Mouse (Mus musculus) ES-Bruce4 (cell line): ENCODE measurements around the gene Fam207a. TPM values are rescaled to one million over a fixed set of nuclear protein-coding genes. Genes with fewer than 3 reads are reported as not detected.

Experiments used
- H3K27ac ChIP-seq: 2 replicates; pipeline ENCODE4 v1.5.1; 2012; ENCODE audit warnings: low read length, inconsistent platforms; ENCODE audit not compliant: insufficient read depth
- H3K27me3 ChIP-seq: 2 replicates; pipeline ENCODE4 v1.6.1; 2012; ENCODE audit warnings: mild to moderate bottlenecking, low read length, inconsistent platforms; ENCODE audit not compliant: control insufficient read depth, poor library complexity, insufficient read depth, severe bottlenecking
- H3K36me3 ChIP-seq: 2 replicates; pipeline ENCODE4 v1.6.1; 2012; ENCODE audit warnings: inconsistent platforms, mild to moderate bottlenecking, low read length, moderate library complexity; ENCODE audit not compliant: control insufficient read depth, poor library complexity, insufficient read depth, severe bottlenecking
- H3K4me1 ChIP-seq: one replicate; pipeline ENCODE4 v1.8.1; 2011; ENCODE audit warnings: low read length; ENCODE audit not compliant: control insufficient read depth, insufficient read depth
- H3K4me3 ChIP-seq: 2 replicates; pipeline ENCODE4 v1.5.1; 2011; ENCODE audit warnings: low read depth, mild to moderate bottlenecking, low read length
- H3K9ac ChIP-seq: 2 replicates; pipeline ENCODE4 v1.6.1; 2012; ENCODE audit warnings: low read depth, mild to moderate bottlenecking, inconsistent platforms; ENCODE audit not compliant: poor library complexity, severe bottlenecking
- H3K9me3 ChIP-seq: replicated peaks from 2 replicates; pipeline ENCODE4 v1.6.1; 2012; ENCODE audit warnings: mild to moderate bottlenecking, low read length, inconsistent platforms; ENCODE audit not compliant: control insufficient read depth, poor library complexity, insufficient read depth, severe bottlenecking
- CTCF ChIP-seq: IDR thresholded peaks from one replicate; pipeline ENCODE4 v1.8.1; 2011; ENCODE audit warnings: low read depth, low read length
- EP300 ChIP-seq: IDR thresholded peaks from 2 replicates; pipeline ENCODE4 v1.6.1; 2011; ENCODE audit warnings: low read depth, low read length; ENCODE audit not compliant: insufficient read depth
- POLR2A ChIP-seq: IDR thresholded peaks from one replicate; pipeline ENCODE4 v1.8.1; 2011; ENCODE audit warnings: low read length; ENCODE audit not compliant: insufficient read depth
- polyA plus RNA-seq: library from polyadenylated mRNA; stranded (reverse); fragments of >200 nt; gene quantifications from 2 replicates; pipeline ENCODE4 v1.2.4, GENCODE M21; 2011; ENCODE audit warnings: low read depth; ENCODE audit not compliant: missing spikeins, insufficient read depth, insufficient read length

Fam207a gene
- polyA plus RNA-seq, 1 experiment: 23.2 TPM

DNA sequence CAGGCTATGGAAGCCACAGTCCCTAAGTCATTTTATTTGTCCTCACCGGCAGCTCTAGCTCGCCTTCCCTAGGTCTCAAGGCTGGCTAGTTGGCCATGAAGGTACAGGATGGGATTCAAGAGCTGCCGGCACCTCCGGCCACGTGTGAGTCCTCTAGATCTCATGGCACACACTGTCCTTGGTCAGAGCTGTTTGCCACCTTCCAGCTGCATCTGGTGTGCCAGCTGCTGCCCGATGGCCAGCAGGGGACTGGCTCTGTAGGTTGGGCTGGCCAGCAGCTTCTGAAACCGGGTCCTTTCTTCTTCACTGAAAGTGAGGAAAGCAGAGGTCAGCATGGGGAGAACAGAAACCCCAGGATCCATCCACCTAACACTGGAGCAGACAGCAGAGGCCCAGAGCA is 27.4 kb downstream of the Fam207a start:
- no peak overlapping the region for H3K4me3 ChIP-seq
- no peak overlapping the region for H3K27ac ChIP-seq
- TF ChIP-seq CTCF (no peak), POLR2A (no peak), EP300 (no peak)
- H3K9me3 ChIP-seq: no peaks in the 10 kb centered on the region
- H3K36me3 ChIP-seq: peaks cover 8% of the 10 kb centered on the region
- H3K9ac ChIP-seq: no peak overlapping the region
- no peaks in the 10 kb centered on the region for H3K27me3 ChIP-seq
- no peaks in the 10 kb centered on the region for H3K4me1 ChIP-seq

DNA sequence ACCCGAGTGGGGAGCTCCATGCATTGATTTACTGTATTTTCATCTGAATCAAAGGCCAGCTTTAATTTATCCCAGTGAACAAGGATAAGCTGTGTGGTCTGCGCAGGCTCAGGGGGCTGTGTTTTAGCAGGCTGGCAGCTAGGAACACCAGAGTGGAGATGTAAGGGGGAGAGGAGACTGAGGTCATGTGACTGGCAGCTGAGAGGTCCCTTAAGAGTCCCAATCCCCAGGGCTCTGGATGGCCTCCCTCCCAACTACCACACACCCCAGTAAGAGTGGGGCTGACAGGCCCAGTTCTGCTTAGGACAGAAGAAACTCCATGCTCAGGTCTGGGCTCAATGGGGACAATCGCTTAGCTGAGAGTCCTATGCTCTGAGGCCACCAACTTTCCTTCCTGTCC is 29.8 kb downstream of the Fam207a start:
- Histone ChIP-seq H3K27ac (no peak overlapping the region), H3K9me3 (no peaks in the 10 kb centered on the region), H3K27me3 (no peaks in the 10 kb centered on the region), H3K36me3 (peaks cover 8% of the 10 kb centered on the region), H3K9ac (no peak overlapping the region), H3K4me3 (no peak overlapping the region), H3K4me1 (no peaks in the 10 kb centered on the region)
- no peak for TF ChIP-seq EP300
- TF ChIP-seq POLR2A: no peak
- TF ChIP-seq CTCF: no peak

DNA sequence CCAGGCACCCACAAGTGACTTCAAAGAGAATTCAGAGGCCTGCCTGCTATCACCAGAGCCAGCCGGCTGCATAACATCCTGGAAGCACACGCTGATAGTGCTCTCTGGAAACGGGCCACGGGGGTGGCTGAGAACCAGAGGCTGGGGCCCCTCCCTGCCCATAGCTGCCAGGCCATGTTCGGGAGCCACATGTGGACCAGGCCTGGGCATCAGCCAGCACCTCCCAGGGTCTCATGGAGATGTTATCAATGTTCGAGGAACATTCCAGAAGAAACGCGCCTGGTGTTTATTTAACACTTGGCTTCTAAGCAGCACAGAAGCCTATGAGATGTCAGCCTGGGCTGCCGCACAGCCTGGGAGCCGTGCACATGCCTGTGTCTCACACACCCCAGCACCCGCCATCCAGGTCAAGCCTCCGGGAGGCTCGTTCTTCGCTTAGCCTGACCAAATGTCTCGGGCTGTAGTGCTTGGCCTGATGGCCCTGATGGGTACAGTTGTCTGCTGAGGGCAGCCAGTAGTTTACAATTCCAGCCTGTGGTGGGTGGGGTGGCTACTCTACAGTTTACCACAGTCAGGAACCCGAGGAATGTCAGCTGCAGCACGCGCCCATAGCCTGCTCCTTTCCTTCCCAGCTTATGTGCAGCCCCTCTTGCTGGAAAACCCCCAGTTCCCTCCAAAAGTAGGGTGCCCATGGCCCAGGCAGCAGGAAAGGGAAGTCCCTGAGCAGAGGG is 31.2 kb downstream of the Fam207a start:
- Histone ChIP-seq H3K27ac (no peak overlapping the region), H3K4me1 (no peaks in the 10 kb centered on the region), H3K4me3 (no peak overlapping the region), H3K9ac (no peak overlapping the region), H3K27me3 (no peaks in the 10 kb centered on the region), H3K9me3 (no peaks in the 10 kb centered on the region), H3K36me3 (peaks cover 8% of the 10 kb centered on the region)
- no peak for TF ChIP-seq EP300
- no peak for TF ChIP-seq POLR2A
- TF ChIP-seq CTCF: no peak

DNA sequence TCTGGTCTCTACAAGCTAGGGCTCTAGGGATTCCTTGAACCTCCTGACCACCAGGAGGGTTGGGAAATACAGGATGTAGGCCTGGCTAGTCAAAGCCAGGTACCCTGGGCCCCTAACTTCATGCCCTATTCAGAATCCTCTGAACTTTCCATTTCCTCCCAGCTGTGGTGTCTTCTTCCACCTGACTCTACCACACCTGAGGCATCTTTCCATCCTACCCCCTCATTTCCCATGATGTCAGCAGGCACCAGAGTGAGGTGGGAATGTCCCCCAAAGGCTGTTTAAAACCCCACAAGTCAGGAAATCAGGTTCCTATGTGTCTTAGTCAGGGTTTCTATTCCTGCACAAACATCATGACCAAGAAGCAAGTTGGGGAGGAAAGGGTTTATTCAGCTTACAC is 33.8 kb downstream of the Fam207a start:
- H3K9me3 ChIP-seq: no peaks in the 10 kb centered on the region
- no peak overlapping the region for H3K4me3 ChIP-seq
- TF ChIP-seq EP300 (no peak), POLR2A (no peak)
- no peaks in the 10 kb centered on the region for H3K4me1 ChIP-seq
- H3K27ac ChIP-seq: no peak overlapping the region
- no peaks in the 10 kb centered on the region for H3K36me3 ChIP-seq
- no peaks in the 10 kb centered on the region for H3K27me3 ChIP-seq
- no peak overlapping the region for H3K9ac ChIP-seq

DNA sequence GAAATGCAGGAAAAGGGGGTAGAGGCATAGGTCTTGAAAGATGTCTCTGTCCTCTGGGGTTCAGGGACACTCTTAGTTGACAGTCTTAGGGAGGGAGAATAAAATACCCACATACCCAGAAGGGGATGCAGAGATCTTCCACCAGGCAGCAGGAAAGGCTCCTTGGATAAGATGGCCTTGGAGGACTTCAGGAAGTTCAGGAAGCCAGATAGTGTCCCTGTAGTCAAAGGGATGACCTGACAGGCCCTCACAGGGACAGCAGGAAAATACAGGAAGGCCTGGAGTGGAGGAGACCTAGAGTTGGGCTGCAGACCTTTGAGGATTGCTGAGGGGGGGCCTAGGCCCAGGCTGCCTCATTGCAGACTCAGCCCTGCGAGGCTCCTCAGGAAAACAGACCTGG is 35.6 kb downstream of the Fam207a start:
- H3K27ac ChIP-seq: no peak overlapping the region
- H3K4me3 ChIP-seq: no peak overlapping the region
- H3K9me3 ChIP-seq: no peaks in the 10 kb centered on the region
- H3K27me3 ChIP-seq: no peaks in the 10 kb centered on the region
- no peaks in the 10 kb centered on the region for H3K36me3 ChIP-seq
- H3K4me1 ChIP-seq: no peaks in the 10 kb centered on the region
- no peak overlapping the region for H3K9ac ChIP-seq
- TF ChIP-seq EP300 (no peak), CTCF (no peak), POLR2A (no peak)

DNA sequence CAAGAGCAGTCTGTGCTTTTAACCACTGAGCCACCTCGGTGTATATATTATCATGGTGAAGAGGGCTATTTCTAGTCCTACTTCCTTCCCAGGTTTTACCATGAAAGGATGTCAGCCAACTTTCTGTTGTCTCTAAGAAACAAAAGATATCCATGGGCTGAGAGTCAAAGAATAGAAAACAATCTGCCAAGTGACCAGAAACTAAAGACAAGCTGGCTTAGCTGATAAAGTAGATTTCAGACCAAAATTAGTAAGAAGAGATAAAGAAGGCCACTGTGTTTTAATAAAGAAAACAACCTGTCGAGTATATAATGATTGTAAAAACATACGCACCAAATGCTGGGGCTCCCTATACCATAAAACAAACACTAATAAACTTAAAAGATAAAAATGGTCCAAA is 38.7 kb downstream of the Fam207a start:
- Histone ChIP-seq H3K9me3 (no peaks in the 10 kb centered on the region), H3K36me3 (no peaks in the 10 kb centered on the region), H3K27ac (no peak overlapping the region), H3K27me3 (no peaks in the 10 kb centered on the region), H3K9ac (no peak overlapping the region), H3K4me3 (no peak overlapping the region), H3K4me1 (no peaks in the 10 kb centered on the region)
- TF ChIP-seq CTCF: no peak
- TF ChIP-seq POLR2A: no peak
- no peak for TF ChIP-seq EP300
